Mouse (Mus musculus): ENCODE results near the gene Dnajb4.
"Not testable (repeated sequence)": the region's sequence is repeated elsewhere in the genome, so short reads cannot be mapped to it uniquely, and the experiment has no call there.

Dnajb4 gene

GRCm38 (mm10) chr3:152208096-152208885 lies 1.8 kb downstream of the Dnajb4 start:
- no peak for DNase-seq (ENCODE audit: low spot score in 2 of 2)

- no peak for DNase-seq (ENCODE audit: low spot score in 2 of 2)
These were observed 2.9 kb downstream of the Dnajb4 start for GRCm38 (mm10) chr3:152207156-152207555.

- no peak for DNase-seq (ENCODE audit: low spot score in 2 of 2)
These were observed 5.5 kb downstream of the Dnajb4 start for GRCm38 (mm10) chr3:152204577-152204976.

- no peak for DNase-seq (ENCODE audit: low spot score in 2 of 2)
These were observed 6.1 kb downstream of the Dnajb4 start for GRCm38 (mm10) chr3:152203996-152204395.

- DNase-seq (ENCODE audit: low spot score in 2 of 2), result no peak
These were observed 6.7 kb downstream of the Dnajb4 start for GRCm38 (mm10) chr3:152203411-152203810.

GRCm38 (mm10) chr3:152202942-152203341 lies 7.2 kb downstream of the Dnajb4 start:
- DNase-seq (ENCODE audit: low spot score in 2 of 2), result no peak

- no peak for DNase-seq (ENCODE audit: low spot score in 2 of 2)
These were observed 8.5 kb downstream of the Dnajb4 start for GRCm38 (mm10) chr3:152201651-152202050.

GRCm38 (mm10) chr3:152201181-152201580 lies 8.9 kb downstream of the Dnajb4 start:
- no peak for DNase-seq (ENCODE audit: low spot score in 2 of 2)

GRCm38 (mm10) chr3:152199125-152199524 lies 11.0 kb downstream of the Dnajb4 start:
- DNase-seq (ENCODE audit: low spot score in 2 of 2), result no peak

GRCm38 (mm10) chr3:152197246-152197645 lies 12.9 kb downstream of the Dnajb4 start:
- DNase-seq (ENCODE audit: low spot score in 2 of 2), result not testable (repeated sequence)

- peak; percentile 71 to 81 for DNase-seq (ENCODE audit: low spot score in 2 of 2)
These were observed 16.4 kb downstream of the Dnajb4 start for GRCm38 (mm10) chr3:152193635-152194097.

- DNase-seq (ENCODE audit: low spot score in 2 of 2), result no peak
These were observed 16.9 kb downstream of the Dnajb4 start for GRCm38 (mm10) chr3:152193177-152193576.

GRCm38 (mm10) chr3:152192238-152192931 lies 17.7 kb downstream of the Dnajb4 start:
- no peak for DNase-seq (ENCODE audit: low spot score in 2 of 2)

GRCm38 (mm10) chr3:152191791-152192237 lies 18.3 kb downstream of the Dnajb4 start:
- no peak for DNase-seq (ENCODE audit: low spot score in 2 of 2)

GRCm38 (mm10) chr3:152190679-152191477 lies 19.2 kb downstream of the Dnajb4 start:
- no peak for DNase-seq (ENCODE audit: low spot score in 2 of 2)

- DNase-seq (ENCODE audit: low spot score in 2 of 2), result no peak
These were observed 20.8 kb downstream of the Dnajb4 start for GRCm38 (mm10) chr3:152189306-152189705.

- DNase-seq (ENCODE audit: low spot score in 2 of 2), result no peak
These were observed 24.0 kb downstream of the Dnajb4 start for GRCm38 (mm10) chr3:152186106-152186505.

- DNase-seq (ENCODE audit: low spot score in 2 of 2), result no peak
These were observed 26.6 kb downstream of the Dnajb4 start for GRCm38 (mm10) chr3:152183522-152183921.

- DNase-seq (ENCODE audit: low spot score in 2 of 2), result no peak
These were observed 29.5 kb downstream of the Dnajb4 start for GRCm38 (mm10) chr3:152180624-152181023.

GRCm38 (mm10) chr3:152179285-152179684 lies 30.8 kb downstream of the Dnajb4 start:
- no peak for DNase-seq (ENCODE audit: low spot score in 2 of 2)

- DNase-seq (ENCODE audit: low spot score in 2 of 2), result no peak
These were observed 31.3 kb downstream of the Dnajb4 start for GRCm38 (mm10) chr3:152178816-152179215.

- no peak for DNase-seq (ENCODE audit: low spot score in 2 of 2)
These were observed 37.7 kb downstream of the Dnajb4 start for GRCm38 (mm10) chr3:152172322-152172935.
